Mouse (Mus musculus): Measurements from ENCODE around the gene Kalrn.

GRCm38 (mm10) chr16:34112490-34112889 is 460.8 kb downstream of the Kalrn start:
- TF ChIP-seq CTCF (IDR thresholded peaks at IDR 0.05; ENCODE audit: extremely low read depth, insufficient read depth, low read length) (no peak), POLR2A (IDR thresholded peaks at IDR 0.05; ENCODE audit: extremely low read depth, insufficient read depth, low read length) (no peak)
